Mouse (Mus musculus) spleen, postnatal 10 days (tissue): ENCODE results near the gene Ush2a.

ENCODE experiments used
- DNase-seq, 2 experiments: peaks; one replicate each; pipeline ENCODE4 v3.0.0; 2021 to 2022; ENCODE audit warnings: low spot score in 2 of 2

The Ush2a gene

GRCm38 (mm10) chr1:188385733-188386261, 124.0 kb downstream of the Ush2a start:
- no peak for DNase-seq

- no peak for DNase-seq
Observed at GRCm38 (mm10) chr1:188387321-188387720, 125.5 kb downstream of the Ush2a start.

- DNase-seq, result no peak
Observed at GRCm38 (mm10) chr1:188387820-188388471, 126.1 kb downstream of the Ush2a start.

- no peak for DNase-seq
Observed at GRCm38 (mm10) chr1:188390080-188390479, 128.3 kb downstream of the Ush2a start.

- DNase-seq, result no peak
Observed at GRCm38 (mm10) chr1:188407176-188407575, 145.4 kb downstream of the Ush2a start.

GRCm38 (mm10) chr1:188407613-188408386, 146.0 kb downstream of the Ush2a start:
- no peak for DNase-seq

GRCm38 (mm10) chr1:188410547-188410946, 148.7 kb downstream of the Ush2a start:
- no peak for DNase-seq

GRCm38 (mm10) chr1:188420543-188420942, 158.7 kb downstream of the Ush2a start:
- DNase-seq, result no peak

- no peak for DNase-seq
Observed at GRCm38 (mm10) chr1:188428172-188428571, 166.3 kb downstream of the Ush2a start.

GRCm38 (mm10) chr1:188430689-188431088, 168.9 kb downstream of the Ush2a start:
- DNase-seq, result no peak

GRCm38 (mm10) chr1:188447964-188448363, 186.1 kb downstream of the Ush2a start:
- no peak for DNase-seq

- DNase-seq, result no peak
Observed at GRCm38 (mm10) chr1:188456466-188457175, 194.8 kb downstream of the Ush2a start.

GRCm38 (mm10) chr1:188457221-188458008, 195.6 kb downstream of the Ush2a start:
- DNase-seq, result no peak

- no peak for DNase-seq
Observed at GRCm38 (mm10) chr1:188461203-188461602, 199.4 kb downstream of the Ush2a start.

- no peak for DNase-seq
Observed at GRCm38 (mm10) chr1:188464653-188465052, 202.8 kb downstream of the Ush2a start.

- no peak for DNase-seq
Observed at GRCm38 (mm10) chr1:188468371-188468783, 206.6 kb downstream of the Ush2a start.

GRCm38 (mm10) chr1:188504958-188505357, 243.1 kb downstream of the Ush2a start:
- DNase-seq, result no peak

- DNase-seq, result no peak
Observed at GRCm38 (mm10) chr1:188518792-188519191, 257.0 kb downstream of the Ush2a start.

- DNase-seq, result no peak
Observed at GRCm38 (mm10) chr1:188527451-188527850, 265.6 kb downstream of the Ush2a start.

GRCm38 (mm10) chr1:188529606-188530131, 267.8 kb downstream of the Ush2a start:
- no peak for DNase-seq

- no peak for DNase-seq
Observed at GRCm38 (mm10) chr1:188537021-188537420, 275.2 kb downstream of the Ush2a start.
